Mouse (Mus musculus) mouse embryonic stem cell (cell line): ENCODE measurements around the gene Cend1.
"Not testable (repeated sequence)": the region's sequence is repeated elsewhere in the genome, so short reads cannot be mapped to it uniquely, and the experiment has no call there.

Source experiments
- in situ Hi-C, 2 experiments: fragments of 300-500 bp; cut with MboI; formaldehyde crosslinking; loops; 1 replicate in 1 of 2; 3 replicates in 1 of 2; pipeline ENCODE4 v1.14.3; 2019 to 2020; ENCODE audit warnings: low sequenced_read_pairs in 2 of 2, low pct_unique_long_range_greater_than_20kb in 1 of 2, mixed read lengths in 1 of 2; ENCODE audit not compliant: unreplicated experiment in 1 of 2

Gene Cend1

GRCm38 (mm10) chr7:141455610-141456314 is 26.5 kb upstream of the Cend1 start:
- in situ Hi-C loops = loop anchor here in 1 of 2 experiments (25.0 kb wide), 1 partner anchor 1518 kb away; the partner anchor contains the start of gene Utf1

GRCm38 (mm10) chr7:141454967-141455551 is 25.8 kb upstream of the Cend1 start, which contains the start of gene Pnpla2:
Pnpla2 (plus strand) TSS chr7:141455198.
- in situ Hi-C loops = loop anchor here in 1 of 2 experiments (25.0 kb wide), 1 partner anchor 1518 kb away; the partner anchor contains the start of gene Utf1

GRCm38 (mm10) chr7:141453636-141454035 is 24.3 kb upstream of the Cend1 start:
- in situ Hi-C loops = loop anchor here in 1 of 2 experiments (25.0 kb wide), 1 partner anchor 1516 kb away; the partner anchor contains the start of gene Utf1

- in situ Hi-C loops = loop anchor here in 1 of 2 experiments (25.0 kb wide), 1 partner anchor 1515 kb away; the partner anchor contains the start of gene Utf1
Measured at GRCm38 (mm10) chr7:141451928-141452327, 22.6 kb upstream of the Cend1 start.

GRCm38 (mm10) chr7:141447110-141447991 is 18.1 kb upstream of the Cend1 start, which contains the start of gene Rplp2:
Rplp2 (plus strand) TSS chr7:141447370.
- in situ Hi-C loops = no loop called here

- in situ Hi-C loops = not testable (repeated sequence)
Measured at GRCm38 (mm10) chr7:141446374-141446773, 17.1 kb upstream of the Cend1 start.

- in situ Hi-C loops = no loop called here
Measured at GRCm38 (mm10) chr7:141443828-141444237, 14.5 kb upstream of the Cend1 start, which contains the start of gene Pidd1. Pidd1 (minus strand) TSS chr7:141444025.

GRCm38 (mm10) chr7:141443081-141443821 is 14.0 kb upstream of the Cend1 start:
- in situ Hi-C loops = no loop called here

GRCm38 (mm10) chr7:141442199-141442598 is 12.9 kb upstream of the Cend1 start:
- in situ Hi-C loops = no loop called here

- in situ Hi-C loops = no loop called here
Measured at GRCm38 (mm10) chr7:141441460-141441859, 12.2 kb upstream of the Cend1 start.

- in situ Hi-C loops = no loop called here
Measured at GRCm38 (mm10) chr7:141440613-141441012, 11.3 kb upstream of the Cend1 start.

- in situ Hi-C loops = no loop called here
Measured at GRCm38 (mm10) chr7:141439811-141440210, 10.5 kb upstream of the Cend1 start.

GRCm38 (mm10) chr7:141439140-141439679 is 9.9 kb upstream of the Cend1 start:
- in situ Hi-C loops = no loop called here

GRCm38 (mm10) chr7:141438201-141438968 is 9.1 kb upstream of the Cend1 start:
- in situ Hi-C loops = no loop called here

- in situ Hi-C loops = no loop called here
Measured at GRCm38 (mm10) chr7:141437178-141438120, 8.2 kb upstream of the Cend1 start, which contains the start of gene Slc25a22. Slc25a22 (minus strand) TSS chr7:141437892.

- in situ Hi-C loops = no loop called here
Measured at GRCm38 (mm10) chr7:141436523-141436892, 7.2 kb upstream of the Cend1 start.
